Mouse (Mus musculus) embryo, embryonic 9.5 days (tissue): ENCODE measurements around the gene Dusp7.

Experiments used
- DNase-seq: peaks from one replicate; pipeline ENCODE4 v3.0.0-alpha.2; 2017; ENCODE audit errors: extremely low spot score

Dusp7 gene

DNA sequence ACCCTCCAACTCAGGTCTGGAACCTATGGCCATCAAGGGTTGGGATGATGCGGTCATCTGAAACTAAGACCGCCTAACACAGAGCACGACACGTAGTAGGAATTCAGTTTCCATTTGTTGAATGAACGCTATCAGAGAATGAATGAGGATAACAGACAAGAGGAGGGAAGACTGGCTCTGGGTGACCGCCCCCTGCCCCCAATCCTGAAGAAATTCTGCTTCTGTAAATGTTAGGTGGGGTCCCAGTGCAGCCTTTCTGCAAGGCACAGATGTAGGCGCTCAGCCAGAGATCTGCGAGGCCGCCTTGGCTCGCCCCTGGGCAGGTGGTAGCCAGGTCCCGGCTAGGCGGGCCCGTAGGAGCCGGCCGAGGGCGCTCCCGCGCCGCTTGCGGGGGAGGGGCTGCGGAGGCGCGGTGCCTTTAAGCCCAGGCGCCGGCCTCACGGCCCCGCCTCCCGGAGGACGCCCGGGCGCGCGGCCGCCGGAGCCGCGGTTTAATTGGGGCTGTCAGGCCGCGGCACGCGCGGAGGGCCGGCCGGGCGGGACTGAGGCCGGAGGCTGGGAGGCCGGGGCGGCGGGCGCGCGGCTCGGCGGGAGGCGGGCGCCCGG is at the start of gene Dusp7:
Dusp7 (plus strand) TSS at position 521 of the 606 bp plus-strand sequence.
- peak; percentile 80 for DNase-seq

DNA sequence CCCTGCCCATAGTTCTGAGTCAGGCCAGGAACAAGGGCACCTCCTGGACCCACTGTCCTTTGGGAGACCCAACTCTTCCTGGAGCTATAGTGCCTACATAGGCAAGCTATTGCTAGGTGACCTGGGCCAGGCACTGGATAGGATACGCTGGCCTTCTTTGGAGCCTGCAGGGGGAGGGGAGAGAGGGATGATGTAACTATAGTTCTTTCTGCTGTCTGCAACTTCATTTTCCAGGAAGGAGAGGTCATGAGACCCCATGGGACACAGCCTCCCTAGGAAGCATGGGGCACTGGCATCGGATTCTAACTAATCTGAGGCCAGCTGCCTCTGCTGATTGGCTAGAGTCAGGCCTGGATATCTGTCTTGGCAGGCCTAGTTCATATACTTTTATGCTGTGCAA is 49.3 kb upstream of the Dusp7 start:
- DNase-seq: no peak

DNA sequence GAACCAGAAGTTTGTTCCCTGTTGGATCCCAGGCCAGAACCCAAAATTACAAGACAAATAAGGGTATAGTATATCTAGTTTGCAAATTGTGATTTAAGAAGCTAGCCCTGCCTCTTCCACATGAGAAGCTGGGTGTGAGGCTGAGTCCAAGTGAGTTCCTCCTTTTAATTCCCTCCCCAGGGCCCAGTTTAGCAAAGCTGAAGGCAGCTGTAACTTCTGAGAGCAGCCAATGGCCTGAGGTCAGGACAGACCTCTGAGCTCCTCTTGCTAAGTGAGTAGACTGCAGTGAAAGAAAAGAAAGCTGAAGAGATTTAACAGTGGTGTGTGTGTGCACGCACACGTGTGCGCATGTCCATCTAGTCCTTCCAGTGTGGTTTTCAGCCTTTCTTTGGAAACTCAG is 45.9 kb upstream of the Dusp7 start:
- DNase-seq: no peak

DNA sequence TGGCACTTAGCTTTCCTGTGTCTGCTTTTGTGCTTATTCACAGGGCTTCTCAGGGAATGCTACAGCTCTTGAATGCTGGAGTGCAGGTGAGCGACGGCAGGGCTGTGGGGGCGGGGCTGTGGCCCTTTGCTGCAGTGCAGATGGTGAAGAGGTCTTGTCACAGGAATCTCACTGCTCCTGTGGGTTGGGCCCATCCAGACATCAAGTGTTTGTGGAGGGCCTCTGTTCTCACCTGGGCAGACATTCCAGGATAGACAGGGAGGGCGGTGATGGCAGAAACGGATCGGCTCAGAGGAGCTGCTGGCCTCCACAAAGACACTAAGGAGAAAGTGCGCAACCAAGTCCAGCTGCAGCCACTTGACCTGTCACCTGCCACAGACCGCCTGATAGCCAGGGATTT is 42.2 kb upstream of the Dusp7 start:
- no peak for DNase-seq

DNA sequence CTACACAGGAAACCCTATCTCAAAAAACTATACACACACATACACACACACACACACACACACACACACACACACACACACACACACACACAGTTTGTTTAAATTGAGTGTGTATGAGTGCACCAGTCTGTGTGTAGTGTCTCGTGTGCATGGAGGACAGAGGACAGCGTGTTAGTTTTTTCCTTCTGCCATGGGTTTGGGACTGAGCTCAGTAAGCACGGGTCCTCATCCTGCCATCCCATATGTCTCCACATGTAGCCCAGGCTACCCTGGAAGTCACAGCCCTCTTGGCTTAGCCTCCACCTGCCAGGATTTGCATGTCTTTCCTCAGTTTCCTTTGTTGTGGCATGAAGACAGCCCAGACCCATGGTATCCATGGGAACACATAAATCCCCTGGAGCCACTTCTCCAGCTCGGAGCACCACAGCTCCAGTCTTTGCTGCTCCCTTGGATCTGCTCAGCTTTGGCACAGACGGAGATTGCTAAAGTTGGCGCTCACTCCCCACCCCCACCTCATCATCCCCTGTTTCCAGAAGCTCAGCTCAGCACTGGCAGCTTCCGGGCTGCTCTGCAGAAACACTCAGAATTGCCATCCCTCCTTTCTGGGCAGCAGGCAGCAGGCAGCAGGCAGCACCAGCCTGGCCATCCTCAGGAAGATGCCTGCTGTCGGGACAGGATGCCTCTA is 41.2 kb upstream of the Dusp7 start:
- DNase-seq: no peak

DNA sequence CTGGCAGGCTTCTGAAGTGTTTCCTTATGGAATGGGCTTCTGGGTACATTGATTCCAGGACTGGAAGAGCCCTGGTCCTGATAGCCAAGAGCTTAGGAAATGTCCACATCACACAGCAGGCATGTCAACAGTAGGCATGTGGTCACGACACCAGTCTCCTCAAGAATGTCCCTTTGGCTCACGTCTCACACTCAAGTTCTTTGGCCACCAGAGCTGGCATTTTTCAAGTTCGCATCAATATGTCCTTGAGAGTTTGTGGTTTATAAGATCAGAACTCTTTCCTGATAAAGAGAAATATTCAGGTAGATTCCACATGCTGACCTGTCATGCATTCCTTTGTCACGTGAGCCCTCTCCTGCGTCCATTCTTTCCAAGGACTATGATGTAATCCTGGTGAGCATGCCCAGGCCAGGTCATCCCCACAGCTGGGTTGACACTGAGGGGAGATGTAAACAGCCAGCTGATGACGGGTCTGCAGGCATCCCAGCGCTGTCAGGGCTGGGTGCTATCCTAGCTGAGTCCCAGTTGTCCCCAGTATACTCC is 40.3 kb upstream of the Dusp7 start:
- no peak for DNase-seq

DNA sequence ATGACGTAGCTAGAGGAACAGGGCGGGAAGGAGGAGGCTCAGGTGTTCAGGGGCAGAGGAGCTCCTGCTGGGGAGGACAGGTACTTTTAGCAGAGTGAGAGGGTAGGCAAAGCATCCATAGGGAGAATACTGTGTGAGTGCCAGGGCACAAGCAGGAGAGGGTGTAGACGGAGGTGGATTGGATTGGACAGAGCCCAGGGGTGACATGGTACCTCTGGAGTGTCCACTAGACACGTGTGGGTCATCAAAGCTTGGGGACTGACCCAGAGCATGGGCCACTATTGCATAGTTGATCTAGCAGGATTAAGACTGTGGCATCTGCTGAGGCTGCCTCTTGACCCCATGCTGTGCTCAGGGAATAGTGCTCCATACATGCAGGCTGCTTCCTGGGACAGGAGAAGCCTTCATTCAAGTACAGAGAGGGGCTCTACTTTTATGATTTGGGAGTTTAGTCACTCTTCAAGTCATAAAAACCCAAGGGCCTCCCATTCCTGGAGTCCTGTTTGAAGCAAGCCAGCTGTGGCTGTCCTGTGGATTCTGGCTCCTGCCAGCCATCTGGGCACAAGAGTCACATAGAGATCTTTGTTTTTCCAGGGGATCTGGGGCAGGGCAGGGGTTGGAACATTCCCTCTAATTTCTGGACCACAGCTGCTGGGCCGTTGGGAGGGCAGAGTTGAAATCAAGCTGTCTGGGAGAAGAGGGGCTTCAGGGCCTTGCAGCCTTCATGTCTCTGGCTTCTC is 39.5 kb upstream of the Dusp7 start:
- DNase-seq: no peak

DNA sequence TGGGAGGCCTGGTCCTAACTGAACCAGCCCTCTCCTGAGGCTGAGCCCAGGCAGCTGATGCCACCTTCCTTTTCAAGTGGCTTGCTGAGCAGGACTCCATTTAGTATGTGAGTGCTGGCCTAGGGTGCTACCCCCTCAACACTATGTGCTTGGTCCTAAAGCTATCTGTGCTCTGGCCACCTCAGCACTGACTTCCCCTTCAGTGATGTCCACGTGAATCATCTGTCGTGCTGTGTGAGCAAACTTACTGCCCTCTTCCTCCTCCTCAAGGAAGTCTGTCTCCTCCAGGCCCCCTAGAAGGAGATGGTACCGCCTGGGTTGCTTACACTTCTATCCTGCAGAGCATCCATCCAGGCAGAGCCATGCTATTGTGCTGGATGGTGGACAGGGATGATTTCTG is 35.7 kb upstream of the Dusp7 start:
- DNase-seq: no peak

DNA sequence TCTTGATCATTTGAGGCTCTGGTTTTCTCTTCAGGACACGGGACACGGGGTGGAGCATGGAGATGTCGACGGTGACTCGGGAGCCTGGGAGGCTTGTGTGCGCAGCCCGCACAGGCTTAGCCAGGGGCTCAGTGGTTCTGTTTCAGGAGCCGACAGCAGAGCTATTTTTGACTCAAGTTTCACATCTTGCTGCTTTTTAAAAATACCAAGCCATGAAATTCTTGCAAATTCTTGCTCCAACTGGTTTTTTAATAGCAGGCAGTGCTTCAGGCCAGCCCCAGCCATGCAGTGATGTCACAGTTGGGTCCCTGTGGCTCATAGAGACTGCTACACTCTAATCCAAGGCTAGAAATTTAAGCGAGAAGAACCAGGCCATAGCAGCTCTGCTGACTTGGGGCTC is 30.8 kb upstream of the Dusp7 start:
- DNase-seq: no peak

DNA sequence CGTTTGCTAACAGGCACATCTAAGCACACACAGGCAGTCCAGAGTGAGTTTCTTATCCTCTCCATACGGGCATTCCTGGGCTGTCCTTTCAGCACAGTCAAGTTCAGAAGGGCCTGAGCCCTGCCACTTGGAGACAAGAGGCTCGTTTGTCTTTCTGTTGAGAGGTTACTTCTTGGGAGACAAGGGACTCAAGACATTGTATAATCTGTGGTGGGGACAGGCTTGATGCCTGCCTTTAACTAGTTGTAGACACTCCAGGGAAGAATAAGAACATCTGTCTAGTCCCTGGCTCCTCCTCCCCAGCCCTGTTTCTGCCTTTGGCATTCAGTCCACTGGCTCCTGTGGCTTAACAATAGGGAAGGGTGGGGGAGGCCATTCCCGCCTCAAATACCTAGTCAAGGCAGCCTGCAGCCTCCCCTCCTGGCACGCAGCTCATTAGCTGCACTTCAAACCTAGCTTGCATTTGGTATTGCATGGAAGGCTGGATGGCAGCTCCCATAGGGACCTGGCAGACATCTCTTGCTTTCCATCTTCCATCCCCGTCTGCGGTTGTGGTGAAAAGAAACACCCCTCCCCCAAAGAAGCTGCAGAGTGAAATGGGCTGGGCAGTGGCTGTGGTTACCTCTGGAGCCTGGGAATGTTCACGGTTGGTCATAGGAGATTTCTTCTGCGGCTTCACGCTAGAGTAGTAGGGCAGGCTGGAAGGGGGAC is 29.8 kb upstream of the Dusp7 start:
- DNase-seq: peak; percentile 72

DNA sequence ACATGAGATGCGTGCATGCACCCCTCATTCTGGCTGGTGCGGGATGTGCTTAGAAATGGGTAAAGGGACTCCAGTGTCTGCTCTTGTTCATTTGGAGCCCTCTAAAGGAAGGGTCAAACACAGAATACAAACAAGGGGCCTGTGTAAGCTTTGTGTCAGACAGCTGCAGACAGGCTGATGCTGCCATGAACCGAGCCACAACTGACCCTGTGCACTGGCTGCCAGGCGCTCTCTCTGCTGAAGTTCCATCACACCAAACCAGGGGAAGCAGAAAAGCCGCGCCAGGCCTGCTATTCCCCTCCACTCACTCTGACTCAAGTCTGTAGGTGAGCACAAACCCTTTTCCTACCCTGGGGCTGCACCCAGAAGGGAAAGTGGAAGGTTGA is 29.3 kb upstream of the Dusp7 start:
- DNase-seq: peak; percentile 36

DNA sequence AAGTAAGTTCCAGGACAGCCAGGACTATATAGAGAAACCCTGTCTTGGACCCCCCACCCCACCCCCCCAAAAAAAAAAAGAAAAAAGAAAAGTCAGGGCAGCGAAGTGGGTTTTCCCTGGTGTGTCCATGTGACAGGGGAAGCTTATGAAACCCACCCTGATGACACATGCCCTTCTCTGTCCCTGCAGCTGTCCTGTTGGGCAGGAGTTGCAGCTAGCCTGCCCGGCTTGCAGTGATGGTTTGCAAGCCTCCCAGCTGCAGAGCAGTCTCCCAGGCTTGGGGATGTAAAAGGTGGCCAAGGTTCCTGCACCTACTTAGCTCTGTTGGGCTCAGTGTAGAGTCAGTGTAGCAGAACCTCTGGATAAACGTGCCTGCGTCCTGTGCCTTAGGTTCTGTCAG is 28.7 kb upstream of the Dusp7 start:
- DNase-seq: no peak

DNA sequence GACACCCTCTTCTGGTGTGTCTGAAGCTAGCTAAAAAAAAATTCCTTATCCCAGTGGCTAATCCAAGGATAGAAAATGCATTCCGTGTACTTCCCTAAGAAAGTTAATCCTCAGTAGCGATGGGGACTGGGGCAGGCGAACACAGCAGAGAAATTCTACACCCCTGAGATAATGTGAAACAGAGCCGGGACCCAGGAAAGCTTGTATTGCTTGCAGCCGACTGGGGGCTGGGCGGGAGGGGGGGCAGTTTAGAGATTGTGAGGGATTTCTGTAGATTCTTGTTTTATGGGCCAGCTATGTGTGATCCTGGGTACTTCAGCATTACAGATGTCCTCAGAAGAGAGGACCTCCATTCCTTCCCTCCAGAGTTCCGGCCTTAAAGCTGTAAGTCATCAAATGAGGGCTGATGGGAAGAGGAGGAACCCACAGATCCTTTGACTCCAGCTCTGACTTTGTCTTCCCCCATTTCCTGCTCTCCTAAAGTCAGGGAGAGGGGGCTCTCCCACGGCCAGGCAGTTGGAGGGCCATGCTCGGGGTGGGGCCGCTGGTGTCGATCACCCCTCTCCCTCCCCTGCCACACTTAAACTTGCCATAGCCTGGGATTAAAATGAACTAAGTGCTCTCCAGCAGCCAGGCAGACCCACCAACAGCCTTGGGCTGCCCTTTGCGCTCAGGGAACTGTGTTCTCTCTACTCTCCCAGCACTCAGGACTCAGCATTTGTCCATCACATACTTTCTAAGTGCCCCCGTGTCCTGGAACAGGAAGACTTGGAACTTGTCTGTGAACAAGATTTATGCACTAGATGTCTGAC is 27.7 kb upstream of the Dusp7 start:
- no peak for DNase-seq

DNA sequence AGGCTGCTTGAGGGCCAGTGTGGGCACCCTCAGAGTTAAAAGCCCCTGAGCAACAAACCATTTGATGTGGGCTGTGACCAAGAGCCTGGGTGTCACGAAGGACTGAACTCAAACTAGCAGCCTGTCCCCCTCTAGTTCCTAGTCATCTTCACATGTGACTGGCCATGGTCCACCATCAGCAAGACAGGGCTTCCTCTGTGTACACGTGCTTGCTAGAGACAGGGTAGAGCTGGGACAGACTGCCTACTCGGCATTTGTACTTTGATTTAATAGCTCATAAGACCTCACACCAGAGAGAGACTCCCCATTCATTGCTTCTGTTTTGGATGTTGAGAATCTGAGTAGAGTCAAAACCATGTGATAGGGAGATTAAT is 27.1 kb upstream of the Dusp7 start:
- DNase-seq: no peak

DNA sequence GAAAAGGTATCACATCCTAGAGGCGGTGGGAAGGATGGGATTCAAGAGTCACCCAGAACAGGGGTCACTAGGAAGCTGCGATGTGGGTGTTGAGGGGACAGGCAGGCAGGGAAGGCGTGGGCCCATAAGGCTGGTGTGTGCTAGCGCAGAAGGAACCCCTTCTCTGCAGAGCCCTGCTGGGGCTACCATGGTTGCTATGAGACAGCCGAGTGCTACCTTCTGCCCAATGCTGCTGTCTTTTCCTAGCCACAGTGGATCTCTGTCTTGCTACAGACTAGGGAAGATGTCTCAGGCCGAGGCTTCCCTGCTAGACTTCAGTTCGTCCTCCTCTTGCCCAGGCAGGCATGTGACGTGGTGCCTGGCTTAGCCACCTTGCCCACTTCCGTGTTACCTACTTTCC is 25.9 kb upstream of the Dusp7 start:
- no peak for DNase-seq

DNA sequence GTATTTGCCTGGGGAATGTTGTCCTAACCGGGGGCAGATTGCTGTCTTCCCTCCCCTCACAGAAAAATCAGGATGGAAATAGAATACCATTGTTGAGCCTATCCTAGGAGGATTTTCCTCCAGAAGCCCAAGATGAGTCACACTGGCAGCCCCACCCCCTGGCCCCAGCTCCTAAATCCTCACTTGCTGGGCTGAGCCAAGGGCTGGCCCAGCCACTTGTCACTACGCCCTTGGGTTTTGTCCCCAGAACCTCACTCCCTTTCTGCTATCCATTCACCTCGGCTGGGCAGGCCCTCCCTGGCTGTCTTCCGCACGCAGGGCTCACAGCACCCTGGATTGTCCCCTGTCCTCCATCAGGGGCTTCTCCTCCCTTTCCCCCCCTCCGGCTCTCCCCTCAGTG is 23.3 kb upstream of the Dusp7 start:
- no peak for DNase-seq

DNA sequence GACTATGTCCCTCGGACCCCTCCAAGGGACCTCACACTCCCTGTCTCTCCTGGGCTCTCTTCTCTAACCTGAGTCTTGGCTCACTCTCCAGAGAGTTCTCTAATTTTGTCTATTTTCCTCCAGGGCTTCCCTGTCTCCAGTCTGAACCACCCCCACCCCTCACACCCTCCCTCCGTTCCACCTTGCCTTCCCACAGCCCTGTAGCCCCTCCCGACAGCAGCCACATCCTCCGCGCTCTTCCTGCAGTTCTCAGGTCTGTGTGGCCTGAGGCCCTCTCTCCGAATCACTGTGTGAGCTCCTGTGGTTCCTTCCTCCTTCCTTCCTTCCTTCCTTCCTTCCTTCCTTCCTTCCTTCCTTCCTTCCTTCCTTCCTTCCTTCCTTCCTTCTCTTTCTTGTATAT is 22.8 kb upstream of the Dusp7 start:
- no peak for DNase-seq

DNA sequence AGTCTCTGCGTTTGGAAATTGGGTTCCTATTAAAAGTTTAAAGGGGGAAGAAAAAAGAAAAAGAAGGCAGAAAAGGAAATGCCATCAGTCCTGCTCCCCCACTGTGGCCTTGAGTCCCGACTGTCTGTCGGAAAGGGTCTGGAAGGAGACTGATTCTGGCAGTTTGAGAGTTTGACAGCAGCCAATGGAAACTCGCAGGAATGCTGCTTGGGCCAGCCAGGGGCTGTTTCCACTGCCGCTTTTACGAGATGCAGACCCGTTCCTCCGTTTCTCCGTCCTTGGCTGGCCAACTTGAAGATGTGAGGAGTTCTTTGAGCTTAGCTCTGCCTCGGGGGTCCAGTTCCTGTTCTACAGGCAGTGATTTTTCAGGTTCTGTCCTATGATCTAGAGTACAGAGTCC is 20.2 kb upstream of the Dusp7 start:
- no peak for DNase-seq

DNA sequence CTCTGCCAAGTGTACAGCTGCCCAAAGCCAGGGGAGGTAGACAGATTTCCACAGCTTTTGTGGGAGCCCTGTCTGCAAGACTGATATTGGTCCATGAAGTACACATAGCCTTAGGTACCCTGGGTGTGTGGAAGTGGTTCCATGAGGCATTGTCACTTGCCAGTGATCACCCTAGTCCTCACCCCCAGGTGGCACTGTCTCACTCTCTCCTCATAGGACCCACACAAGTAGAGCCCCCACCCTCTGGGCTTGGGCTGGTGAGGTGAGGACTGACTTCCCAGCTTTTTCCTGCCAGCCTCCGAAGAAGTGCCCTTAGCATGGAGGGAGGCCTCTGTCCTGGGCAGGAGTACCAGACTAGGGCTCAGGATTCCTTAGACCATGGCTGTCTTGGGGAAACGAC is 19.4 kb upstream of the Dusp7 start:
- DNase-seq: no peak

DNA sequence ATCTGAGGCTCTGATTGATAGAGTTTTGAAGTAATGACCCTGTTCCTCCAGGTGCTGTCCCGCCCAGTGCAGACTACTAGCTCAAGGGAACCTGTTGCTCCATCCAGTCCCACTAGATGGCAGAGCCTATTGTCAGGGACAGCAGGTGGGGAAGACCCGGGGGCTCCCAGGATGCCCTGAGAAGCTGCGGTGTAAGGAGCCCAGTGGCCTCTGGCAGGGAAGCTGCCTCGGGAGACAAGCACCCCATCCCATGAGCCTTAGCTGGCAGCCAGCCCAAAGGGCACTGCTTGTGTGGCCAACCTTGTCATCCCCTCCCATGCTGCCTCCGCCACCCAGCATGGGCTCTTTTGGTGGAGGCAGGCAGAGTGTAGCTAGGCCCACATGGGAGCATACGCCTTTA is 17.3 kb upstream of the Dusp7 start:
- DNase-seq: no peak

DNA sequence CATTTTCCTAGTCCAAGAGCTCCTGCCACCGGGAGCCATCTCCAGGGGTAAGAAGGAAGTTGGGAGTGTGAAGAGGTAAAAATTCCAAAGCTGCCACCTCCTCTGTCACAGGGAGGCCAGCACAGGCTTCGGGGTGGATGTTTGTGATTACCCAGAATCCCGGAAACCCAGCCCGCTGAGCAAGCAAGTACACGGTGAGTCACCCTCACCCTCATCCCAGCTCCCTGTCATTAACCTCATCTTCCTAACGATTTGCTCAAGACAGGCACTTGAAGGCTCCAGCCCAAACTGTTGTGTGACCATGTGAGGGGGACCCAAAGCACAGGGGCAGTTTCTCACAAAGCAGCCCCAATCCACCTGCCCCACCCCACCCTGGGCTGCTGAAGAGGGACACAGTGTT is 14.7 kb upstream of the Dusp7 start:
- no peak for DNase-seq

DNA sequence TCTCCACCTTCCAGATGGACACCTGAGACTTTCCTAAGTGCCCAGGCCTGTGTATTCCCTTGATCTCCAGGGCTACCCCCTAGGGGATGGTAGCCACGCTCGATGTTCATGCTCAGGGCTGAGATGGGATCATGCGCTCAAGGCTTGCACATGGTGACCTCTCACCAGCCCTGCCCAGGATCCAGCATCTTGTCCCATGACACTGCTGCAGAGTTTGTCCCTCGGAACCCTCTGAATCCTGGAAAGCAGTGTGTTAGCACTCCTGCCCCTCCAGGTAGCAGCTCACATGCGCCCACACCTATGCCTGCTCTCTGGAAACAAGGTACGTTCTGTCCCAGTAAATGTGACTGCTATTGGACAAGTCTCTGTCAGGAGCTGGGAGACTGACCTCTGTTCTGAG is 13.6 kb upstream of the Dusp7 start:
- DNase-seq: no peak
